Mouse (Mus musculus) cortical plate, adult 2 months (tissue): ENCODE measurements around the gene Degs2.

Source experiments
- CTCF ChIP-seq: fragments of 200-500 bp; IDR thresholded peaks from 2 replicates; pipeline ENCODE4 v1.5.1; 2011; ENCODE audit warnings: mild to moderate bottlenecking, control low read depth, low read length; ENCODE audit not compliant: insufficient read depth; ENCODE audit errors: extremely low read depth
- POLR2A ChIP-seq: fragments of 200-500 bp; IDR thresholded peaks from 2 replicates; pipeline ENCODE4 v1.6.1; 2011; ENCODE audit warnings: mild to moderate bottlenecking, low read length, control low read depth; ENCODE audit not compliant: insufficient read depth; ENCODE audit errors: extremely low read depth

DNA sequence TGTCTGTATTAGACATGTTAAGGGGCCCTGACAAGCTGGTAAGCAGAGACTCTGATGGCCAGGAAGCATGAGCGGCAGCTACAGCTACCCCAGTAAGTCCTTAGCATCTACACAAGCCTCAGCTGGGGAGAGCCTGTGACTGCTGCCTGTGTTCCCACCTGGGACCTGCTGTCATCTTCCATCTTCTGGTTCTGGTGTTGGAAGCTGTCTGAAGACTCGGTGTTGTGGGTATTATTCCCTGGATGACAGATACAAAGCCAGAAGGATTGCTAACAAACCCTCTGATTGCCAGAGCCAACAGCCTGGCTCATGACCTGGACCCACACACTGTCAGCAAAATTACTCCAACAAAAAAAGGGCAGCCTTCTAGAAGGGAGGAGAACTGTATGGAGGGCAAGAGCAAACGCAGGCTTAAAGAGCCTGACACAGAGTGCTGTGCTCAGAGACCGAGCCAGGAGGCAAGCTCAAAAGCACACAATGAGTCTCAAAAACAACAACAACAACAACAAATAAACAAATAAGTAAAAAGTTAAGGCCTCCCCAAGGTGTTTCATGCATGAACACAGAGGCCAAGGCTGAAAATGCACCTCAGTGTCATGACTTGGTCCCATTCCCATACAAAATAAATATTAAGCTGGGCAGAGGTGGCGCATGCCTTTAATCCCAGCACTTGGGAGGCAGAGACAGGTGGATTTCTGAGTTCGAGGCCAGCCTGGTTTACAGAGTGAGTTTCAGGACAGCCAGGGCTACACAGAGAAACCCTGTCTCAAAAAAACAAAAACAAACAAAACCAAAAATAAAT lies 8.1 kb upstream of the Degs2 start:
- TF ChIP-seq CTCF (no peak), POLR2A (no peak)
